Mouse (Mus musculus): ENCODE data around the gene Slc8a1.

The Slc8a1 gene

DNA sequence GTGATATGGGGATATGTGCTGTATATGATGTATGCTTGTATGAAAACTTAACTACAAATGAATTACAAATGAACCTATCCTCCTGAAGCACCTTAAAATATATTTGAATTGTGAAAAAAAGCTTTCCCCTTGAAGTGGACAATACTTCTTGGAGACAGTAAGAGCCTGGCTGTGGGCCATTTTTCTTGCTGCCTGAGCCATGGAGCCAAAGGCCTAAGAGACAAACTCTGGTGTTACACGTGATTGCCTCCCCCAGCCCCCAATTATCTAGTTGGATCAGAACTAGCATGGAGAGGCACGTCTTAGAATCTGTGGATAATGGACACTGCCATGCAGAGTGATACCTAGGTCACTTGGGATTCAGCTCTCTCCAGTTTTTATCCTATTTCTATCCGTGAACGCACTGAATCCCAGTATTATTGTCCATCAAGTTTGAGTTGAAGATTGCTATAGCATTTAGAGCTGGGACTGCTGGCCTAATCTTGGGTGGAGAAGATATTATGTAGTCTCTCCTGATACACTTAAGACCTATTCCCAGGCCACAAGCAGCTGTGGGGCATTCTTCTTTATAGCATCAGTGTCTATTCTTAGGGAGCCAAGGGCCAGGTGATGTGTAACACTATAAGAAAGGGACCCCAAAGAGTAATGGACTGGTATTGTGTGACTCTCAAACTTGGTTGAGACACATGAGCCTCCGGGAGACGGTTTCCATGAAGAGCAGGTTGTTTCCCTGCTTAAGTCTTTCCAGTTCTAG lies 321.6 kb downstream of the Slc8a1 start:
- no peak for DNase-seq

DNA sequence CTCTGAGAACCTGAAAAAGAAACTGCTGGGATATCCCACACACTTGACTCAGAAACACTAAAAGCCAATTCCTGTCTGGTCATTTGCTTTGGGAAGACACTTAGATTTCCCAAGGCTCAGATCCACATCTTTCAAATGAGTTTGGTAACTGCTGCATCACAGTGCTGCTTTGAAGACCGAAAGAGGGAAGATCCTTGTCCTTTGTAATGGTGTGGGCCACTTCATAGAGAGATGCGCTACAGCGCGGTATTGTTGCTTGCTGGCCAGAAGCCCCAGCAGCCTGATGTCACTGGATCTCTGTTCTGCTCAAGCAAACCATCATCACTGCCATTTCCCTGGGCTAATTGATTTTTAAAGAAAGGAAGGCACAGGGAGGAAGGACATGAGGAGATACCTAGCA lies 325.4 kb downstream of the Slc8a1 start:
- no peak for DNase-seq

DNA sequence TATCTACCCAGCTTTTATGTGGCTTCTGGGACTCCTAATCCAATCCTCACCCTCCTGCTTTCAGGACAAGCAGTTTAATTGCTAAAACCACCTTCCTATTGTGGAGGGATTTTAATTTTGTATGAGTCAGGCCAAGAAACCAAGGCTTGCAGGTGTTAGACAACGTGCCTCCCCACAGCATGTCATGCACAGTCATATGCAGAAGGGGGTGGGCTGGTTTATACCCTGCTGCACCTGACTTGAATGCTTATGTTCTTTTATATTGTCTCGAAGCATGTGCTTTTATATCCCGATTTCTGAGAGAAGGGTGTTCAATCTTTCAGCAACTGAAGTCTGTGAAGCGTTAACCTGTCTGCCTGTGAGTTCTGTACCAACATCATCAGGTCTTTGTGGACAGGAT lies 334.0 kb downstream of the Slc8a1 start:
- DNase-seq: no peak

DNA sequence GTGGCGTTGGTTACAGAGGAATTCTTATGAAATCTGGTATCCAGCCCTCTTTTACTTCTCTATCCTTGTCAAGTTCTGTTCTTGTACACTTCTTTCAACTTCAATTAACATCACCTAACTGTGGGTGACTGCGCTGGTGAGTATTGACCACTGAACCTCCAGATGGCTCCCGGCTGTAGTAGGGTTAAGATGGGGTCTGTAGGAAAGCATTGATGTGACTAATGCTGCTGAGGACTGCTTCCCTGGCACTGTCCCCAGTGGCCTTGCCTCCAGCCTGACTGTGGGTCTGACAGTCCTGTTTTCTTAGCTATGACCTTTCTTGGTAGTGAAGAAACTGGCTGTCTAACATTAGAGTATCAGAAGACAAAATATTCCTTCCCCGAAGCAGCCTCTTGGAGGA lies 335.1 kb downstream of the Slc8a1 start:
- DNase-seq: no peak

DNA sequence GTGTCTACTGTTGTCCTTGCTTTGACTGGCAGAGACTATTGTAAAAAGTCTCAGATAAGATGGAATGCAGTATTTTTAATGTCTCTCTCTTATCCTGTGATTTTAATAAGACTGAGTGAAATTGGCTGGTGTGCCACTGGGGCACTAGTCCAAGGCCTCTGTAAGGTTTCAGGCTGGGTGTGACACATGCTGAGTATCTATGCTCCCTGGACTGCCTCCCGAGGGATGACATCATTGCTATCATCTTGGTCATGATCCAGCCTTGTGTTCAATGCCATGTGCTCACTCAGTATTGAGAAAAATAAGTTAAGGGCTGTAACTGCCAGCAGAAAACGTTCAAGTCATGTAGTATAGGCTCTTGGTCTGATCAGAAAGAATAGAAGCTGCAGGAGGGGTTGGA lies 335.5 kb downstream of the Slc8a1 start:
- no peak for DNase-seq

DNA sequence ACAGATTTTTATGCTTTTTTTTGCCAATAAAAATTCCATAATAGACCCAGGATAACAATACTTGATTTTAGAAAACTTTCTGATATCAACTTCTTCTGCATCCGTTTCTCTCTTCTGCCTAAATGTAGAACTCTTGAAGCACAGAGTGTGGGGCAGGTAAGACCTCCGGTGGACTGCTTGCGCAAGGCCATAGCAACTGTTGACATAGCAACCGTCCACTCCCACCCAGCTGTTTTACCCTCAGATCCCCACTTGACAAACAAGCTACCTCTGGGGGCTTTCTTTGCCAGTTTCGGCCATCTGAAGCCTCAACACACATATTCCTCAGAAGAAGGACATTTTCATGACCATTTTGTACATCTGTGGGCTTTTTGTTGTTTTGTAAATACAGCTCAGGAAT lies 337.8 kb downstream of the Slc8a1 start:
- DNase-seq: no peak

DNA sequence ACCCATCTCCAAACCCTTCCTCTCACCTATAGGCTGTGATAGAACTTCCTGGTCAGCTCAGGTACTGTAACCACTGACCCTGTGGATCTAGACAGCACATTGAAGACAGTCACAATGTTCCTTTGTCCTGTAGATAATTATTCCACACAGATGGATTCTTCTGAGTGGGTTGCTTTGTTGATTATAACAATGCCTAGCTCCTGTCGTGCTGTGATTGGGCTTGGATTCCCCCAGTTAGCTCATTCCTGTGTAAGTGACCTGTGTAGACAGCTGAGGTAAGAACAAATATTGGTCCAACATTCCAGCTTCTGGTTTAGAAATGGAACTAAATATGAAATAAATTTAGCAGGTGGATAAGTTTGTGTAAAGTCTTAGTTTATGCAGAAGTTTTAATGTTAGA lies 340.7 kb downstream of the Slc8a1 start:
- no peak for DNase-seq

DNA sequence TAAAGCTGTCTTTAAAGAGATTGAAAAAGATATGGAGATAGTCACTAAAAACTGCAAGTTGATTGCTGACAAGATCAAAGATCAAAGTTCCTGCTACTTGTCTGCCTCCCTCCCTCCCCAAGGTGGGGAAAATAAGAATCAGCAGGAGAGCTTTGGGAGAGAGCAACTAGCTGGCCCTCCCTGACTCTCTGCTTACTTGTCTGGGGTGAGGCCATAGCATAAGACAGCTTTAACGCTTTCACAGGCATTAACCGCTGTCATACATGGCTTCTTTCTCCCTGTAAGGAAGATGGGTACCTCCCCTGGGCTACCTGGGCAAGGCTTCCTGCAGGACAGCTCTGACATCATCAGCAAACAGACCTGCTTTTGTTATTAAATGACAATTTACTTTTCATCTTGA lies 344.1 kb downstream of the Slc8a1 start:
- DNase-seq: no peak

DNA sequence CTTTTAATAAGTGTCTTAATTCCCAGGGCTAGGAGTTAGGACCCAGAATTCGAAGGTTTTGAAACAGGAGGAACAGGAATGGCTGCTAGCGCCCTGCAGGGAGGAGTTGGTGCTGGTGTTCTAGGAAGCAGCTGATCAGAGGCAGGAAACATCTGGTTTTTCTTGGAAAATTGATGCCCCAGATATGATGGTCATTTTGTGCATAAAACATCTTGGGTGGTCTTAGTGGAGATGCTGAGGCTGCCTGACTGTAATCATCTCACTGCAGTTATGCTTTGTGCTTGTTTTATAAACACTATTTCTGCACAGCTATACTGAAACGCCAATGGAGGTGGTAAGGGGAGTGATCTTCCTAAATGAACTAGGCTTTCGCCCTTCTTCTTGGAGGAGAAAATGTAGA lies 345.1 kb downstream of the Slc8a1 start:
- no peak for DNase-seq

DNA sequence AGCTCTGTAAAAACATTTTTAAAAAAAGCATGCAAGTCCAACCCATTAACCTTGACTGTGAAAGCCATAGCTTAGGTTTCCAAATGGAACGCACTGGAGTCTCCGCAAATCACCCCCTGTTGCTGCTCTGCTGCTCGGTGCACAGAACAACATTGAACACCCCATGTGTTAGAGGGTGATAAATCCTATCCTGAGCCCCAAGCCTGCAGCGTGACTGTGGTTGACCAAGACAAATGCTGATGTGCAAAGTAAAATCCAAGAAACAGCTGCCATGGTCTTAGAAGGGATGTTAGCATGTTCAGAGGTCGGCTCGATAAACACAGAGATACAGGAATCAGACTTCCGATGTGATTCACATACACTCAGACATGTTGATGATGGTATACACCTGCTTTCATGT lies 346.7 kb downstream of the Slc8a1 start:
- no peak for DNase-seq

DNA sequence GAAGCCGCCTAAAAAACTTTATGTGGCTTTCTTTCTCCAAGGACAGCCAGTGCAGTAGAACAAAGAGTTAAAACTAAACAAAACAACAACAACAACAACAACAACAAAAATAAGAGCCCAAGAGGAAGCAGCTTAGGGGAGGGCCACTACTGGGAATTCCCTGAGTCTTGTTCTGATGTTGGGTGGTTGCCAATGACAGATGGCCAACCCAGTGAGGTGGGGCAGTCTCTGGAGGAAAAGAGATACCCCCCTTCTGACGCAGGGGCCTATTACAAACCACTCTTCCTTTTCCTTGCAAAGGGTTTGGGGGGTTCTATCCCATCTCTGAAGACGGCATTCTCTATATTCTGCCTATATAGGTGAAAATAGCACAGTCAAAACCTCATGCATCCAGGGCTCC lies 347.4 kb downstream of the Slc8a1 start:
- DNase-seq: no peak

DNA sequence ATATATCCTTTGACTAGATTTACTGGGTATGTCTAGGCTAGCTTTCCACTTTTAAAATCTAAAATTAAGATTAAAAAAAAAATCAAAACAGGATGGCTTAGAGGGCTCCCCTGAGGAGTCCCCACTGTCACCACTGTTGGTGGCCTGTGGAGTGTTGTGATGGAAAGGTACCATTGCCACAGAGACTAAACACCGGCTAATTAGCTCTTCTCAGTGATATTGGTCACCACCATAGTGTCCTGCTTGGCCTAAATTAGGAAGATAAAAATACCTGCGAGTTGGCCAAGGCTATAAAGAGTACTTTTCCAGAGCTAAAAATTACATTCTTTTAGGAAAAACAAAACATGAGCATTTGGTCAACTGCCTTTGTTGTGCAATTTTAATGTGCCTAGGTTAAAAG lies 352.1 kb downstream of the Slc8a1 start:
- DNase-seq: no peak

DNA sequence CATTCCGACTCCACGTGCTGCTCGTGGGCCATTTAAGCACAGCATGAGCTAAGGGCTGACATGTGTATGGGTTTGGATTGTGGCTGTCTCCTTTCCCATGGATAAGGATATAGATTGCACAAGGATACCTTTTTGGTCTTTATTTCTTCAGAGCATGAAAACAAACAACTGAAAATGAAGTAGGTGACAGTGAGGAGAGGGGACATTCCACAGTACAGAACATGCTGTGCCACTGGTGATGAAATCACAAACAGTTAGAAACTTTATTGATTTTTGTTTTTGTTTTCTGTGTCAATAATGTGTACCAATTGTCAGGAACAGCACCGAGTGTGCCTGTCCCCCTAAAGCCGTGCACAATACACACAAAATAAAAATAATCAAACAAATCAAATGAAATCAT lies 352.7 kb downstream of the Slc8a1 start:
- DNase-seq: no peak

DNA sequence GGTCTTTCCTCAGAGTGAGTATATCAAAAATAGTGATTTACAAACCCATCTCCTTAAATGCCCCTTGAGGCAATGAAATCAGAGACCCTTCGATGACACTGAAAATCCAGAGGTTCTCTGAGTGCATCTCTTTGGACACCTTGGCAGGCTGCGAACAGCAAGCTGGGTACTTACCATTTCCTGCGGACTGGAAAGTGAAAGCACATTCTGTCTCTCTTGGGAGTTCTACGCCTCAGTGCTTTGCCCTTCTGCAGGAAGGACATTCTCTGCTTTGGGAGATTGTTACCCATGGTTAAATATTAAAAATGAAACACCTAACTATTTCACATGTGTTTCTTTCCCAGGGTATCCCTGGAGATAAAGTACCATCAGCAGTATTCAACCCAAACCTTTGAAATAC lies 354.7 kb downstream of the Slc8a1 start:
- DNase-seq: no peak

DNA sequence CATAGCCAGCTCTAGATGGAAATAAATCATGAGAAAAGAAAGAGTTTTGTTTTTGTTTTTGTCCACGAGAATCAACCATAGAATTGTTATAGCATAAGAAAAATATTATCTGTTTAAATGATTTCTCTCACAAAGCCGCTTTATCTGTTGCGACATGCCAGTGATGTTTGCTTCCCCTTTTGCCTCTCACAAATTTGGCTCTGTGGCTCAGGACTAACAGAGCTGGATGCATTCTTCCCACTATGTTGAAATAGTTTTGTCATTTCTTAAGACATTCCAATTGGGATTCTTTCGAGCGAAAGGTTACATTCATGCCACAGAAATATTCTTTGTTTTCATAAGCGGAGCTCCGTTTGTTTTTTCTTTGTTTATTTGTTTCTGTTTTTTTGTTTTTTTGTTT lies 359.7 kb downstream of the Slc8a1 start:
- DNase-seq: no peak

DNA sequence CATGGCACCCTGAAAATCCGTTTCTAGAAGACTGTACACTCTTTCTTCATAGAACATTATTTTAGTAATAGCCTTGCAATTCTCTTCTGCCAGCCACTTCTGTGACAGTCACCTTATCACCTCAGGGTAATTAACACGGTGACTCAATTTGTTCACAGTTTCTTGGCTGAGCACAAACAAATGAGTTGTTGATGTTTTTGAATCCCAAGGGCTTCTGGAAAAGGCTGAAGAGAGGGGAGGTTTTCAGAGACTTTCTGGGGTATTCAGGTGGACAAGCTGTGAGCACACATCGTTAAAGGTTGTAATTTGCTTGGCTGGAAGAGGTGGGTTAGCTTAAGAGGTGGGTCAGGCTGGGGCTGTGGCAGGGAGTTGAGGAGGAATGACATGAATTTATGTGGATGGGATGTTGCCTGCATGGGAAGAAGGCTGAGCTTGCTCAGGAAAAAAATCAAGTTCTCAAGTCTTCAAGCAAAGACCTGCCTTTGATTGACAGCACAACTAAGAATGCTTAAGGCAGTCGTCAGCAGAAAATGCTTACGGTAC lies 360.3 kb downstream of the Slc8a1 start:
- no peak for DNase-seq

DNA sequence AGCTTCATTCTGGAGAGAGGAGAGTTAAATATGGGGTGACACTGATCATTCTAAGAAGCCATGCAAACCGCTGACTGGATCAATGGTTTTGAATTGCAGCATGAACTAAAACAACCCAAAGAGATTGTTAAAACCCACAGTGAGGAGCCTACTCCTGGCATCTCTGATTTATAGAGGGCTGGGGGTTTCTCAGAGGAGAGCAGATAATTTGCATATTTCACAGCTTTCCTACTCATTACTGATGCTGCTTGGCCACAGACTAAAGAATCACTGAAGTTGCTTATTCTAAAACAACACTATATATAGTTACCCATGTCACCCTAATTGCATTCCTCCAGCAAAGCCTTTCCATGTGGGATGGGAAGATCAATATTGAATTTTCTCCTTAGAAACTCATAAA lies 361.0 kb downstream of the Slc8a1 start:
- DNase-seq: no peak

DNA sequence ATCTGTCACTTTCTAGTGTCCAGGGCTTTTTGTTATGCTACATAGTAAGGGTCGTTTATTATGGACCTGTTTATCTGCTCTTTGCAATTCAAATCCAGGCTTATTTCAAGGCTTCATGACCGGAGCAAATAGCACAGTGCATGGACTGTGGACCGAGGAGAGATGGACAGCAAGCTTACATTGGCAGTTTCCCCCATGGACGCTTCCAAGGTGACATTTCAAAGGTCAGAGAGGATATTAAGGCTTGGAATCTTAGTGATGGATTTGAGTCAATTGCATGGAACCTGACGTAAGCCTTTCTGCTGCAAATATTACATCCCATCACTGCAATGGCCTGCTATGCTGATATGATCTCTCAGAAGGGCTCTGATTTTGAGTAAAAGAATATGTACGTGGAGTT lies 362.3 kb downstream of the Slc8a1 start:
- no peak for DNase-seq

DNA sequence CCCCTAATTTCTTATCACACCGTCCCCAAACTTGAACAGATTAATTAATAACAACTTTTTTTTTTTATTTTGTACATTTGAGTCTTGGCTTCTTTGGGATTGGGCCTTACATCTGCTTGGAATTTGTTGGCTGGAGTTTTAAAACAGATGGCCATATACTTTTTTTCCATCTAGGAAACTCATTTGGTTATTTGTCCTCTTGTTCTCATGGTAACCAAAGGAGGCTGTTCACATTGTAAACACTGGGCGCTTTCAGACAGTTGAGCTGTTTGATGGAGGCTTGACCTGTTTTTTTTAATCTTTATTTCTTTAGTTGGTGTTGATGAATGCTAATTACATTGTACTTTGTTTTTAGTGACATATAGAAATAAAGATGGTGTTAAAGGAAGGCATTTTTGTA lies 369.1 kb downstream of the Slc8a1 start:
- DNase-seq: no peak

DNA sequence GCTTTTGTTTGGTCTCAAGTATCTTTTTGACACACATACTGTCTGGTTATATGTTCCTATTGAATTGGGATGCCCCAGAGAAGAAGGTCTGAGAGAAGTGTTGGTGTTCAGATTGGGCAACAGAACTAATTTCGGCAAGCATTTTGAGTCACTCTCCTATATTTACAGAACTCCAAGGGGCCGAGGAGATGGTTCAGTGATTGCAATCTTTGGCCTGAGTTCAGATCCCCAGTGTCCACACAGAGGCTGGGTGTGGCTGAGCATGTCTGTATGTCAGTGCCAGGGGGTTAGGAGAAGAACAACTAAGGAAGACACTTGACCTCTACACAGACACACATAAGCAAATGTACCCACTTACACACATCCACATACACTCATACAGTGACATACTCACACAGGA lies 369.7 kb downstream of the Slc8a1 start:
- no peak for DNase-seq

DNA sequence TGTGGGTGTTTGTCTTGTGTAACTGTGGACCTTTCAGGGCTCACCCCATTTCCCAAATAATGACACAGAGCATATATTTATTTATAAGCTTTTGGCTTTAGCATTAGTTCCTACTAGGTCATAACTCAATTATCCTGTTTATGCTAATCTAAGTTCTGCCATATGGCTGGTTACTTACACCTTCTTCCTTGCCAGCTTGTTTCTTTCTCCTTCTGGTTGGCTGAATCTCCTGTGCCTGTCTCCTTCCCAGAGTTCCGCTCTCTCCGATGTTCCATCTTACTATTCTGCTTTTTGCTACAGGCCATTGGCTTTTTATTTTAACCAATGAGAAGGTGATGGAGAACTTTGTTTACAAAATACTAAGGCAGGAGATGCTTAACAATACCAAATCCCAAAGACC lies 374.8 kb downstream of the Slc8a1 start:
- DNase-seq: no peak

DNA sequence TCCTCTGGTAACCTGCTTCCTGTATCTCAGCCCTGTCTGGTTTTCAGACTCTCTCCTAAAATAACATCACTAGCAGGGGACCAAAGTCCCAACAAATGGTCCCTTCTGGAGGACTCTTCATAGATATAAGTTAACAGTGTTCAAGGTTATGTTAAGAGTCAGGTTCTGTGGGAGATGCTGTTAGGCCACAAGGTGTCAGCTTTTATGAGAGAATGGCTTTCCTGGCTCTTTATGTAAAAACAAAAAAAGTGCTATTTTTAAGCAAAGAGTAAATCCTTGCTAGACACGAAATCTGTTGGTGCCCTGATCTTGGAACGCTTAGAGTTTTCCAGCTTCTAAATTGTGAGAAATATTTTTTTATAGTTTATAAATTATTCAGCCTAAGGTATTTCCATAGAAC lies 377.6 kb downstream of the Slc8a1 start:
- DNase-seq: no peak

DNA sequence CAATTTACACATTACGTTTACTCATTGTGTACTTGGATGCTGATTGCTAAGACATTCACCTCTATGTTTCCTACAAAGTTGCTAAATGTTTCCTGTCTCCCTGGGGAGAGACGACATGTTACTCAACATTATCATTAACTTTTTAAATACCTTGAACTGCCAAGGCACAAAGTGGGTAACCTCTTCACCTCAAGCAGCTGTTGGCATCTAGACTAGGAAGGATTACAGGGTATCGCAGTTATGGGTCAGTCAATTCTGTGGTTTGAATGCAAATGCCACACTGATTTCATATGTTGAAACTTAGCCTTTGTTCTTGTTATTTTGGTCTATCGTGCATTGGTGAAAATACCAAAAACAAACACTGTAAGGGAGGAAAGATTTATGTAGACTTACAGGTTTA lies 378.1 kb downstream of the Slc8a1 start:
- DNase-seq: no peak

DNA sequence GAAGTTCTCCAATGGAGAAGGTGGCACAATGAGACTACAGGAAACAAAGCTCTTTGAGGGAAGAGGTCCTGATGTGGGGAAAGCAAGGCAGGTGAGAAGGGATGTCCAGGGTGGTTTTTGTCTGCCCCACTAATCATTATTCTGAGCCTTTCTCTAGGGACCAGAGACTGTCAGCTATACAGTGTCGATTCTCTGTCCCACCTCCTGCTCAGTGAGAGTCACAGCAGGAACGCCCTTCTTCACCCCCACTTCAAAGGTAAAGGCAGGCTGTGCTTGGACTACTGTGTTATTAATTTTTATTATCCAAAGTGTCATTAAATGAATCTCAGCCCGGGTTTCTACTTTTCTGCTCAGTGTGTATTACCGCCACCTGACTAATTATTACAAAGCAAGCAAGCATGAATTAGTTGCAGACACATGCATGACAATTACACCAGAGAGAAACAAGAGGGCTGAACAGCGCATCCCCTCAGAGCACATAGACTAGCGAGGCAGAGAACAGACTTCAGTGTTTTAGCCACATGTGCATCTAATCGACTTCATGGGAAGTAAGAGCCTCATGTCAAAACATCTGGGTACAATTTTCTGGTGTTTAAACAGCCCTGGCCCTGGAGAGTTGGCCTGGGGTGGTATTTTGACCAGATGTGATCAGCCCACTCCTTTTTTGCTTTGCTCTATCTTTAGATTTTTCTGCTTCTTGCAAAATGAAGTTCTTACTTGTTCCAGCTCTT lies 402.0 kb downstream of the Slc8a1 start:
- no peak for DNase-seq

DNA sequence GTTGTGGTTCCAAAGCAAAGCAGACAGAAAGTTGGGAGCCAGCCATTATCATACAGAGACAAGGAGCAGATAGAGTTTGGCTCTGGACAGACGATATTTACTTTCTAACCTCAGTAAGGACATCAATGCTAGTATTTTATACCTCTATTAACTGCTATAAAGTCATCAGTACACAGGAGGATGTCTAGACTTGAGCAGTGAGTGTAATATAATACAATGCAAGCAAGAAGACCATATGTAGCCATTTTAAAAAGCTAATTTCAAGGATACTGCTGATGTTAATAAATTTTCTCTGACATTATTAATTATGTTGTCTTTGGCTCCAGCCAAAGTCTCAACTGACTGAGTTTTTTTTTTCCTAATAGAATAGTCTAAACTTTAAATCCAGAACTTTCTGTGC lies 402.7 kb downstream of the Slc8a1 start:
- DNase-seq: no peak
